Mouse (Mus musculus): Measurements from ENCODE around the gene Ptf1a. TPM values are rescaled to one million over a fixed set of nuclear protein-coding genes. Genes with fewer than 3 reads are reported as not detected.

The Ptf1a gene
- total and polyA plus RNA-seq, 3 experiments: not detected

GRCm38 (mm10) chr2:19490262-19490661 is 44.8 kb downstream of the Ptf1a start:
- no peaks in the 10 kb centered on the region for H3K9me3 ChIP-seq (replicated peaks)
- peaks cover 2% of the 10 kb centered on the region; the same call in 1 of the 2 replicates for H3K27me3 ChIP-seq (ENCODE audit: insufficient read depth, low read length)
- H3K4me3 ChIP-seq (ENCODE audit: low read depth, low read length): no peak overlapping the region
- no peak for TF ChIP-seq GATA1 (IDR thresholded peaks at IDR 0.05; ENCODE audit: borderline replicate concordance, low read length)
- TF ChIP-seq GATA2 (IDR thresholded peaks at IDR 0.05; ENCODE audit: borderline replicate concordance, low read depth, low read length): no peak
- TF ChIP-seq POLR2AphosphoS5 (IDR thresholded peaks at IDR 0.05; ENCODE audit: insufficient replicate concordance, low read depth, low read length): no peak
- TF ChIP-seq CTCF (IDR thresholded peaks at IDR 0.05; ENCODE audit: low read depth, low read length): no peak
- no peak for TF ChIP-seq TAL1 (conservative IDR thresholded peaks at IDR 0.05; ENCODE audit: low read depth, low read length)
- H3K36me3 ChIP-seq (replicated peaks): no peaks in the 10 kb centered on the region
- no peaks in the 10 kb centered on the region for H3K4me1 ChIP-seq (ENCODE audit: insufficient read depth, low read depth, low read length)
- DNase-seq (ENCODE audit: low spot score): no peak
- no peak for ATAC-seq (ENCODE audit: extremely low read depth, insufficient number of reproducible peaks, low FRiP score, poor library complexity, severe bottlenecking)

Other genes with a start within 250 kb of the Ptf1a start
- gene Armc3, start 246.4 kb upstream of the Ptf1a start, total RNA-seq (2014; fragmentation: Nextera tagmentation): not detected in 2 replicates
- 0.12 and 0.16 TPM in 2 replicates for gene Armc3, start 246.4 kb upstream of the Ptf1a start, total RNA-seq (2017)
- gene Armc3, start 246.4 kb upstream of the Ptf1a start, polyA plus RNA-seq (2012): 0.02 TPM in 1 of 2 replicates, not detected in the other
- not detected in 2 replicates for gene Msrb2, start 74.2 kb upstream of the Ptf1a start, total RNA-seq (2014; fragmentation: Nextera tagmentation)
- not detected in 2 replicates for gene Msrb2, start 74.2 kb upstream of the Ptf1a start, total RNA-seq (2017)
- not detected in 2 replicates for gene Msrb2, start 74.2 kb upstream of the Ptf1a start, polyA plus RNA-seq (2012)
- not detected in 2 replicates for gene 4921504E06Rik, start 108.3 kb downstream of the Ptf1a start, total RNA-seq (2014; fragmentation: Nextera tagmentation)
- 0.06 TPM in 1 of 2 replicates, not detected in the other for gene 4921504E06Rik, start 108.3 kb downstream of the Ptf1a start, total RNA-seq (2017)
- not detected in 2 replicates for gene 4921504E06Rik, start 108.3 kb downstream of the Ptf1a start, polyA plus RNA-seq (2012)
- gene Otud1, start 212.1 kb downstream of the Ptf1a start, total RNA-seq (2014; fragmentation: Nextera tagmentation): not detected in 2 replicates
- 0.05 TPM in 1 of 2 replicates, not detected in the other for gene Otud1, start 212.1 kb downstream of the Ptf1a start, total RNA-seq (2017)
- gene Otud1, start 212.1 kb downstream of the Ptf1a start, polyA plus RNA-seq (2012): not detected in 2 replicates